Mouse (Mus musculus) neural tube, embryonic 15.5 days (tissue): ENCODE data around the gene Dpep1. TPM values are rescaled to one million over a fixed set of nuclear protein-coding genes. Genes with fewer than 3 reads are reported as not detected.

ENCODE experiments used
- ATAC-seq: fragments of 200-750 bp; cut with Nextera tagmentation; 2 replicates; pipeline ENCODE4 v1.8.0; 2017; ENCODE audit warnings: mild to moderate bottlenecking, moderate TSS enrichment, moderate library complexity; ENCODE audit not compliant: low FRiP score
- H3K27ac ChIP-seq: fragments of 300-500 bp; sonication (generic); replicated peaks from 2 replicates; pipeline ENCODE4 v1.5.1; 2015; ENCODE audit warnings: mild to moderate bottlenecking, inconsistent platforms
- H3K27me3 ChIP-seq: fragments of 300-500 bp; sonication (generic); replicated peaks from 2 replicates; pipeline ENCODE4 v1.6.1; 2015; ENCODE audit warnings: inconsistent platforms
- H3K36me3 ChIP-seq: fragments of 300-500 bp; sonication (generic); 2 replicates; pipeline ENCODE4 v1.6.1; 2015; ENCODE audit warnings: inconsistent platforms
- H3K4me1 ChIP-seq: fragments of 300-500 bp; sonication (generic); 2 replicates; pipeline ENCODE4 v1.6.1; 2015; ENCODE audit warnings: inconsistent platforms
- H3K4me2 ChIP-seq: fragments of 300-500 bp; sonication (generic); 2 replicates; pipeline ENCODE4 v1.6.1; 2015; ENCODE audit warnings: inconsistent platforms, mild to moderate bottlenecking, moderate library complexity
- H3K4me3 ChIP-seq: fragments of 300-500 bp; sonication (generic); replicated peaks from 2 replicates; pipeline ENCODE4 v1.5.1; 2015; ENCODE audit warnings: mild to moderate bottlenecking, inconsistent platforms
- H3K9ac ChIP-seq: fragments of 300-500 bp; sonication (generic); replicated peaks from 2 replicates; pipeline ENCODE4 v1.6.1; 2015; ENCODE audit warnings: mild to moderate bottlenecking, inconsistent platforms
- H3K9me3 ChIP-seq: fragments of 300-500 bp; sonication (generic); replicated peaks from 2 replicates; pipeline ENCODE4 v1.6.1; 2016; ENCODE audit warnings: inconsistent platforms
- WGBS: fragments of 180-500 bp; shearing (Covaris S2); methylation state at CpG from one replicate; pipeline ENCODE4 v1.1.7; 2015; ENCODE audit warnings: mixed read lengths; 5-methylcytosine and 5-hydroxymethylcytosine counted together
- polyA plus RNA-seq: library from polyadenylated mRNA; unstranded; fragments of >200 nt; fragmentation: Nextera tagmentation; extraction: Ambion mirVana; gene quantifications from 2 replicates; pipeline ENCODE4 v1.2.1, GENCODE M21; 2015

The Dpep1 gene
- polyA plus RNA-seq = 0.41 and 1.1 TPM in 2 replicates

DNA sequence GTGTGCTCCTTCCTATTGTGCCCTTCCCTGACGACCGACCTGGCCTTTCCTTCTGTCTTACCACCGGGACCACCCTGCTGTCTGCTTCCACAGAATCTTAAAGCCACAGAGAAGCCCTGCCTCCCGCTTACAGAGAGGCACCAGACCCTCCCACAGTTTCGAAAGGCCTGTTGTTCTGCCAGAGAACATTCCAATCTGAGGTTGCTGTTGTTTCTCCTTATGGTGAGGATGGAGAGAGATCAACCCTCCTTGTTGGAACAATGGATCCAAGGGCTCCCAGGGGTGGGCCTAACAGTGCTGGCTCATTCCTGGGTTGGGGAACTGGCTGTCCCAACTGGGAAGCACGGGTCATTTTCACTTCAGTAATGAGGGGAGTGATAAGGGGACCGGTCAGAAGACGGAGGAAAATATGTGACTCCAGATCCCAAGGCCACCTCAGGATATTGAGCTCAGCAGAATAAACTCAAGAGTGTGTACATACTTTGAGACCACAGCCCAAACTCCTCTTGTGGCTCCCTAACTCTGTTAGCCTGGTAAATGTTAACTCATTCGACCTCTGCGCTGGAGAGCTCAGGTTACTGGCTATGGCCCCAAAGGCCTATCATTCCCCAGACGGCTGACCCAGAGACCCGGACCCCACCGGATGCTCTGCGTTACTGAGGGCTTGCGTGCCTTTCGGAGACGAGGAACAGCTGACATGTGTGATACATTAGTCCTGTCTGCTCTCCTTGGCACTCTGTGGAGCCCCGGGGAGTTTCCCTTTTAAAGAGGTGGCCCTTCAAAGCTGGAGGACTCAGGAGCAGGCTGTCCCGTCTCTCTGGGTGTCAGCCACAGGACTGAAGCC lies at the start of gene Dpep1:
TSS of gene Dpep1 (plus strand) at position 677 of the 844 bp plus-strand sequence.
- WGBS = 51% methylated on average over 19 of the region's 19 CpGs
- H3K4me2 ChIP-seq = no peak within 1 kb of the TSS
- no peaks in the 10 kb centered on the region for H3K9me3 ChIP-seq
- no peak within 1 kb of the TSS for H3K4me3 ChIP-seq
- no peaks in the 10 kb centered on the region for H3K27me3 ChIP-seq
- H3K27ac ChIP-seq = no peak within 1 kb of the TSS
- no peak for ATAC-seq
- H3K9ac ChIP-seq = no peak within 1 kb of the TSS
- H3K36me3 ChIP-seq = no peaks in the 10 kb centered on the region
- peaks cover 3% of the 10 kb centered on the region; the same call in 1 of the 2 replicates for H3K4me1 ChIP-seq

DNA sequence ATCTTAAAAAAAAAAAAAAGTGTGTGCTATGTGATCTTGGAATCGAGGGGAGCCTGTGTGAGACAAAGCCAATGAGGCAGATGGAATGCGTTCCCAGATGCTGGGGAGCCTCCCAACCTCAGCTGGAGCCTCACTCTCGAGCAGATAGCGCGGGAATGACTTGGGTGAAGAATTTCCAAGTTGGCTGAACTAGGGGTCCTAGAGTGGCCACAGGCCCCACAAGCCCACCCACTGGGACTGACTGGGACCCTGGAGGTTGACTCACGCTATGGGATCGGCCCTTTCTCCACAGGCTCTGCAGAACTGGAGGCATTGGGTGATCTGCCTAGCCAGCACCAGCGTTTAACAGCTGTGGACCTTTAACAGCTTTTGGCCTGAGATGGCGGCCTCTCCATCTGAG lies 49.8 kb upstream of the Dpep1 start:
- no peaks in the 10 kb centered on the region for H3K27me3 ChIP-seq
- H3K4me1 ChIP-seq = peaks cover 24% of the 10 kb centered on the region
- no peak overlapping the region for H3K4me2 ChIP-seq
- H3K36me3 ChIP-seq = no peaks in the 10 kb centered on the region
- no peak overlapping the region for H3K4me3 ChIP-seq
- 82% methylated on average over 9 of the region's 9 CpGs for WGBS
- no peaks in the 10 kb centered on the region for H3K9me3 ChIP-seq
- no peak overlapping the region for H3K9ac ChIP-seq
- no peak overlapping the region for H3K27ac ChIP-seq
- no peak for ATAC-seq

DNA sequence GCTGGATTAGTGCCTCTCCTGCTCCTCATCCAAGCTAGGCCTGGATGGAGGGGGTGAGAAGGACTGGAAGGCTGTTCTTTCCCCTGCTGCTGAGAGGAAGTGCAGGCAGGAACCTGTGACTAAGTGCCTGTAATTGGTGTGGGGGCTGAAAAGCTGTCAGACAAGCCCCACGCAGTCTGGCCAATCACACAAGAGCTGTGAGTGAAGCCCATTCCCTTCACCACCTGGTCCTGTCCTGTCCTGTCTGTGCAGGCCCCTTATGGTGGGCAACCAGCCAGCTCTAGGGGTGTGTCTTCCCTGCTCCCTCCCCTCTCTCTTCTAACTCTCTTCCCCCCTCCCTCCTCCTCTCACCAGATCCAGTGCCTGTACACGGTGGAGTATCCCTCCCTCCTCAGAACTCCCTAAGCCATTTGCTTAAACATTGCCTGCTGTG lies 48.4 kb upstream of the Dpep1 start:
- H3K36me3 ChIP-seq = no peaks in the 10 kb centered on the region
- no peak; the same call in 1 of the 2 replicates for ATAC-seq

DNA sequence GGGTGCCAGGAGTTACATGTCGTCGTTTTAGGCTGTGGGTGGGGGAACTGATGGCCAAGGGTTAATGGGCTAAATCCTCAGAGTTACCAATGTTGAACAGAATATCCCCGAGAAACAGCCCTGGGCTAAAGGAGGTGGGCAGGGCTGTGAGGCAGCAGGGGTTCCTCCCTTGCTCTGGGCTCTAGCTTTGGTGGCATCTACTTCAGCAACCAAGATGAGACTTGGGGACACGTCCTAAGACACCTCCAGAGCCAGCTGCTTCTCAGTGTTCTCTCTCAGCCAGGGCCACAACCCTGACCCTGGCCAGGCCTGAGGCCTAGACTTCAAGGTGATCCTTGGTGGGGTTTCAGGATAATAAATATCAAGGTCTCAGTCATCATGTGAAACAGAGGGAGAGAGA lies 47.3 kb upstream of the Dpep1 start:
- peaks cover 27% of the 10 kb centered on the region for H3K4me1 ChIP-seq
- no peak overlapping the region for H3K27ac ChIP-seq
- H3K9me3 ChIP-seq = no peaks in the 10 kb centered on the region
- 65% methylated on average over 4 of the region's 4 CpGs for WGBS
- H3K36me3 ChIP-seq = no peaks in the 10 kb centered on the region
- H3K4me3 ChIP-seq = no peak overlapping the region
- no peak overlapping the region for H3K9ac ChIP-seq
- H3K4me2 ChIP-seq = no peak overlapping the region
- ATAC-seq = no peak
- no peaks in the 10 kb centered on the region for H3K27me3 ChIP-seq

More for the DNA sequence above, 48.4 kb upstream of the Dpep1 start:
- Histone ChIP-seq H3K4me3 (no peak overlapping the region), H3K27me3 (no peaks in the 10 kb centered on the region), H3K9ac (no peak overlapping the region), H3K27ac (no peak overlapping the region; the same call in 1 of the 2 replicates), H3K4me1 (peaks cover 27% of the 10 kb centered on the region), H3K9me3 (no peaks in the 10 kb centered on the region), H3K4me2 (no peak overlapping the region)
- 0% methylated on average over 2 of the region's 2 CpGs for WGBS

DNA sequence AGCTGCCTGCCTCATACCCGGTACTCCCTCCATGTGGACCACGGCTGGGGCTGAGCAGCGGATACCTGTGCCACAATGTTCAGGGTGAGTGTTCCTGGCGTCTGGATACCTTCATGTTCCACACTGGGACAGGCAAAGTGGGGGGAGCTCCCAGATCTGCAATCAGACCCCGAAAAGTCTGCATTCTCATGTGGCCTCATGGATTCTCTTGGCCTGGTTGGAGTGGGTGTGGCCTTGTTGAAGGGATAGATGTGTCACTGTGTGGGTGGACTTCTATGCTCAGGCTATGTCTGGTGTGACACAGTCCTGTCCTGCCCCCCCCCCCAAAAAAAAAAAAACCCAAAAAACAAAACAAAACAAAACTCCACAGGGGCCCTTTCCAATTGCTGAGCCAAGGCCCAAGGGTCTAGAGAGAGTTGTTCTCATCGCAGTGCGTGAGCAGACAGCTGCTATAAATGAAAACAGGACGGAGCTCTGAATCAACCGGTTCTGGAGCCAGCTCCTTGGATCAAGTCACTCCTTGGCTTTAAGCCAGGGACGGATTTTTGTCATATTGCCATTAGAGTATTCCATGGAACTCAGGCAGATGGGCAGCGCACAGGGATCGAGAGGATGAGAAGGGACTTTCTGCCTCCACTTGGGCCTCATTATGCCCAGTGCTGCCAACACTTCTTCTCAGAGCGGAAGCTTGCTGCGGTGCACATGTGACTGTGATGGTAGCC lies 44.1 kb upstream of the Dpep1 start:
- Histone ChIP-seq H3K27me3 (no peaks in the 10 kb centered on the region), H3K4me1 (peaks cover 12% of the 10 kb centered on the region), H3K36me3 (no peaks in the 10 kb centered on the region), H3K9me3 (no peaks in the 10 kb centered on the region), H3K27ac (0 out of 2 replicates have a peak overlapping the region, but pooled peaks have one; percentile 18), H3K4me3 (no peak overlapping the region), H3K9ac (no peak overlapping the region), H3K4me2 (no peak overlapping the region)
- no peak for ATAC-seq
- WGBS = 74% methylated on average over 14 of the region's 14 CpGs

DNA sequence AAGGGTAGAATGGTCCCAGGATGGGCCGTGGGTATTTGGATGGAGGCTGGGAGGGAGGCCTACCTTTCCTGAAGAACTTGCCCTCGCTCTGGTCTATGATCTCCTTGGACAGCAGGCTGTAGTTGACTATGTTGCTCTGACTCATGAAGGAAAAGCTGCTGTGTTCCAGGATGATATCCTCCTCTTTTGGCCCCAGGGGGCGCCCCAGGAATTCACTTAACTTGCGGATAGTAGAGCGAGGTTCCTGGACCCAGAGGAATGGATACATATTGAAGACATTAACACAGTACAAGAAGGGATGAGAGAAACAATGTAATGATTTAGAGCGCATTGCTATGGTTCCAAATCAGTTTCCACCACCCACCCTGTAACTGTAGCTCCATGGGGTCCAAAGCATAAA lies 40.8 kb upstream of the Dpep1 start:
- no peak for ATAC-seq
- H3K4me2 ChIP-seq = no peak overlapping the region
- no peaks in the 10 kb centered on the region for H3K27me3 ChIP-seq
- 68% methylated on average over 6 of the region's 6 CpGs for WGBS
- H3K36me3 ChIP-seq = no peaks in the 10 kb centered on the region
- H3K9me3 ChIP-seq = no peaks in the 10 kb centered on the region
- H3K4me1 ChIP-seq = peaks cover 3% of the 10 kb centered on the region; the same call in 1 of the 2 replicates
- no peak overlapping the region for H3K4me3 ChIP-seq
- no peak overlapping the region for H3K9ac ChIP-seq
- no peak overlapping the region for H3K27ac ChIP-seq

DNA sequence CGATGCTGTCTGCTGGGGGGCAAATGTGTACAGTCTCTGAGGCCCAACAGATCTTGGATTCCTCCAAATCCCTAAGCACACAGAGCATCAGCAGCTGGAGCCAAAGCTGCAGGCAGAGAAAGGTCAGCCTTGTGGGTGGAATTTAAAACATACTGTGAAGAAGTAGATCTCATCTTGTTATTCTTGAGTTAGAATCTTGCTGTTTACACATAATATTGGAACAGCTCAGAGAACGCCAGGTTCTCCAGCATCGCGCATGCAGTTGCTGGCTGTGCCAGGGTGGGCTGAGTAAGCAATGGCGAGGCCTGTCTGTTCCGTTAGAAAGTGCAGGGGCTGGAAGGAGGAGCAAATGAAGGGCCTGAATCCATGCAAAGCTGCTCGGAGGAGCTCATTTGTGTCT lies 39.7 kb upstream of the Dpep1 start:
- Histone ChIP-seq H3K4me1 (peaks cover 3% of the 10 kb centered on the region; the same call in 1 of the 2 replicates), H3K9ac (no peak overlapping the region), H3K36me3 (no peaks in the 10 kb centered on the region), H3K9me3 (no peaks in the 10 kb centered on the region), H3K27ac (no peak overlapping the region), H3K27me3 (no peaks in the 10 kb centered on the region), H3K4me3 (no peak overlapping the region), H3K4me2 (no peak overlapping the region)
- 86% methylated on average over 7 of the region's 7 CpGs for WGBS
- no peak for ATAC-seq

DNA sequence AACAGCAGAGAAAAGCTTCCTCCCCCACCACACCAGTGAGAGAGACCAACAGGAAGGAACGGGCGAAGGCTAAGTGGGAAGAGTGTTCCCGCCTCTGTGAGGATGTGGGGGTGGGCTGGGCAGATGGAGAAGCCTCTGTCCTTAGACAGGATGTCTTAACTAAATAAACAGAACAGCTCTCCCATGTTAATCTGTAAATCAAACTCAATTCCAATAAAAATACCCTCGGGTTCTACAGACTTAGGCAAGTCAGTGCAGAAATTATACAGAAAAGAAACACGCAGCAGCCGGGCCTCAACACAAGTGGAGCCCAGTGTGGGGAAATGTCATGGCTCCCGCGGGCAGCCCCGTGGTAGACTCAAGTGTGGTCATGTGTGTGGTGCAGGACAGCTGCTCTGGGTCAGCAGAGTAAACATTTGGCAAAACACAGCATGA lies 35.3 kb upstream of the Dpep1 start:
- Histone ChIP-seq H3K27me3 (no peaks in the 10 kb centered on the region), H3K27ac (no peak overlapping the region), H3K36me3 (no peaks in the 10 kb centered on the region), H3K4me3 (no peak overlapping the region), H3K9ac (no peak overlapping the region), H3K9me3 (no peaks in the 10 kb centered on the region), H3K4me2 (no peak overlapping the region), H3K4me1 (no peaks in the 10 kb centered on the region)
- no peak for ATAC-seq
- WGBS = 68% methylated on average over 9 of the region's 9 CpGs

DNA sequence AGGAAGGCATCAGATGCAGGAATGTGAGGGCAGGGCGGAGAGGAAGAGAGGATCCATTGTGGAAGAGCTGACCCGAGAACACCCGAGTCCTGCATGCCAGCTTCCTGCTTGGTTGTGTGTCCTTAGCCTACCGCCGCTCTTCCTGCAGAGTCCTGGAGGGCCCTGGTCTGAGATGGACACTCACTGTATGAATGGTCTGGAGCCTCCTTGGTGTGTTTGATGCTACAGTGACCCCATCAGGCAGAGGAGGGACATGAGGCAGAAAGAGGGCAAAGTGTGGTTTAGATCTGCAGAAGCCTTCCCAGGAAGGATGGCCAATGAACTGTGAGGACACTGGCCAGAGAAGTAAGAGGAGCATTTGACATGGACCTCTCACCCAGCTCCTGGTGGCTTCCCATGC lies 30.9 kb upstream of the Dpep1 start:
- H3K36me3 ChIP-seq = no peaks in the 10 kb centered on the region
- 82% methylated on average over 5 of the region's 5 CpGs for WGBS
- H3K27me3 ChIP-seq = no peaks in the 10 kb centered on the region
- H3K9ac ChIP-seq = no peak overlapping the region
- no peaks in the 10 kb centered on the region for H3K4me1 ChIP-seq
- no peaks in the 10 kb centered on the region for H3K9me3 ChIP-seq
- H3K4me3 ChIP-seq = no peak overlapping the region
- H3K4me2 ChIP-seq = no peak overlapping the region
- no peak for ATAC-seq
- H3K27ac ChIP-seq = no peak overlapping the region

DNA sequence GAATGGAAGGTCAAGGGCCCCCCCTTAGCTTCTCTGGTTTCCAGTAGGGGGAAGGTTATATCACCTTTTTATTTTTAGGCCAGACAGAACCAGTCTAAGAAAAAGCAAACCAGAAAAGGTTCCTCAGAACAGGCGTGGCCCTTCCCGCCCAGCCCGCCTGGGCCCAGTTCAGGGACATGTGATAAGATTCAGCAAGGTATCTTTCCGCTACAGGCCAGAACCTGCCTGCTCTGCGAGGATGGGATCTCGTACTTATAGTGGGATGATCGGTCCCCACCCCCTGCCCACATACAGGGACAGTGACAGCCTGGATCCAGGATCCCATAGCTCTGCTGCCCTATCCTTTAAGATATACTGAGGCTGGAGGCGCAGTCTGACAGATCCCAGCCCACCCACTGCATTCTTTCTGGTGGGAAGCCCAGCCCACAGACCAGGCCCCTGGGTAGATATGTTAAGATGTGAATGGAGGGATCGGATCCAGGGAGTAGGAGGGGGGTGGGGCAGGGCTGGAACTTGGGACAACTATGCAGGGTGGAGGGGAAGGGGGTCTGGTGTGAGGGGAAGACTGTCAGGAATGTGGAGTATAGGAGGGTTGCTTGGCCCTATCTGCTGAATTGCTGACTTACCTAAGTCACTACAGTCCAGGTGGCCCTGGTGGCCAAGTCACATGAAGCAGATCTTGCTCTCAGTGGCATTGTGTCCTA lies 29.8 kb upstream of the Dpep1 start:
- H3K27me3 ChIP-seq = no peaks in the 10 kb centered on the region
- H3K9me3 ChIP-seq = no peaks in the 10 kb centered on the region
- no peak overlapping the region for H3K27ac ChIP-seq
- 80% methylated on average over 9 of the region's 9 CpGs for WGBS
- no peaks in the 10 kb centered on the region for H3K36me3 ChIP-seq
- ATAC-seq = no peak
- H3K4me1 ChIP-seq = no peaks in the 10 kb centered on the region
- H3K9ac ChIP-seq = no peak overlapping the region
- H3K4me2 ChIP-seq = no peak overlapping the region
- no peak overlapping the region for H3K4me3 ChIP-seq

DNA sequence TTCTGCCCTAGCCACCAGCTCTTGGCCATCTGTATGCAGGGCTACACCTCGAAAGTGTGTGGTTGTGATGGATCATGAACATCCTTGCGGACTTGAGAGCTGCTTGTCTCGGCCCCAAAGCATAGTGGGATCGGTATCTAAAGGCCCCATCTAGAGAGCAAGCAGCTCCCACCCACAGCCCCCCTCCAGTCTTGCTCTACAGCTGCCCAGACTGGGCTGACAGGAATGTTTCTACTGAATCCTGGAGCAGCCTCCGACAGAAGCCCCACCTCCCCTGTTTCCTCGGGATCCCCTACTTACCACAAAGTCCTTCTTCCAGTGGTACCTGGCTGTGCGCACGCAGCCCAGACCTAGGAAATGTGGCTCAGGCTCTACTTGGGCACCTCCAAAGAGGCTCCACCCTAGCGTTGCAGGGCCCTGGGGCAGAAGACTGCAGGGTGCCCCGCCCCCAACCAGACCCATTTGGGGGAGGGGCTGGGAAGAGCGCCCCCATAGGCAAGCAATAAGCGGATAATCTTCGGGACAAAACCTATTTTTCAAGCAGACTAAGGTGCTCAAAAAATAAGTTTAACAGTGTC lies 28.1 kb upstream of the Dpep1 start, which contains the start of gene Sult5a1:
TSS of gene Sult5a1 (minus strand) at position 428 of the 578 bp plus-strand sequence.
- Histone ChIP-seq H3K4me1 (no peaks in the 10 kb centered on the region), H3K36me3 (no peaks in the 10 kb centered on the region), H3K4me3 (no peak within 1 kb of the TSS), H3K27ac (no peak within 1 kb of the TSS), H3K4me2 (peak within 1 kb of the TSS; percentile 9), H3K9ac (no peak within 1 kb of the TSS), H3K9me3 (no peaks in the 10 kb centered on the region), H3K27me3 (no peaks in the 10 kb centered on the region)
- no peak for ATAC-seq
- 36% methylated on average over 13 of the region's 13 CpGs for WGBS
